Mouse (Mus musculus) adrenal gland, adult 18-20 months (tissue): Measurements from ENCODE around the gene Fgr. TPM values are rescaled to one million over a fixed set of nuclear protein-coding genes. Genes with fewer than 3 reads are reported as not detected.

Experiments used
- DNase-seq, 2 experiments: peaks; one replicate each; pipeline ENCODE4 v3.0.0; 2021 to 2022; ENCODE audit warnings: low spot score in 2 of 2
- total RNA-seq, 2 experiments: library from RNA; stranded (reverse); gene quantifications; 1 replicate in 1 of 2; 2 replicates in 1 of 2; pipeline ENCODE4 v1.2.3; 2021

The Fgr gene
- total RNA-seq, 2 experiments from 2014 or later, result 0.43 to 0.58 TPM

- no peak for DNase-seq
Measured at GRCm38 (mm10) chr4:133014896-133015709, 41.2 kb downstream of the Fgr start.

GRCm38 (mm10) chr4:133015710-133016651 lies 42.1 kb downstream of the Fgr start:
- no peak for DNase-seq

GRCm38 (mm10) chr4:133016677-133017415 lies 43.0 kb downstream of the Fgr start:
- no peak for DNase-seq

GRCm38 (mm10) chr4:133017597-133018262 lies 43.8 kb downstream of the Fgr start:
- no peak for DNase-seq

- DNase-seq, result no peak
Measured at GRCm38 (mm10) chr4:133018263-133018798, 44.4 kb downstream of the Fgr start.

GRCm38 (mm10) chr4:133020721-133021120 lies 46.8 kb downstream of the Fgr start:
- DNase-seq, result no peak

- no peak for DNase-seq
Measured at GRCm38 (mm10) chr4:133021181-133021671, 47.3 kb downstream of the Fgr start.

- no peak for DNase-seq
Measured at GRCm38 (mm10) chr4:133022217-133022616, 48.3 kb downstream of the Fgr start.

- no peak for DNase-seq
Measured at GRCm38 (mm10) chr4:133022954-133023635, 49.2 kb downstream of the Fgr start.

GRCm38 (mm10) chr4:133023636-133024035 lies 49.7 kb downstream of the Fgr start:
- DNase-seq, result no peak

- DNase-seq, result no peak
Measured at GRCm38 (mm10) chr4:133024404-133024803, 50.5 kb downstream of the Fgr start.

- no peak for DNase-seq
Measured at GRCm38 (mm10) chr4:133024969-133025685, 51.2 kb downstream of the Fgr start.

- DNase-seq, result no peak
Measured at GRCm38 (mm10) chr4:133026272-133026671, 52.4 kb downstream of the Fgr start.

GRCm38 (mm10) chr4:133026826-133027375 lies 53.0 kb downstream of the Fgr start:
- no peak for DNase-seq

GRCm38 (mm10) chr4:133027721-133028120 lies 53.8 kb downstream of the Fgr start:
- no peak for DNase-seq

- no peak for DNase-seq
Measured at GRCm38 (mm10) chr4:133028193-133028592, 54.3 kb downstream of the Fgr start.

- DNase-seq, result no peak
Measured at GRCm38 (mm10) chr4:133028875-133029274, 55.0 kb downstream of the Fgr start.

GRCm38 (mm10) chr4:133032410-133033095 lies 58.7 kb downstream of the Fgr start:
- no peak for DNase-seq
